Mouse (Mus musculus) right cerebral cortex, adult 18-20 months (tissue): ENCODE data around the gene Zfp771.

Experiments used
- DNase-seq: peaks from one replicate; pipeline ENCODE4 v3.0.0; 2022; ENCODE audit warnings: mixed read lengths

The Zfp771 gene

GRCm38 (mm10) chr7:127290142-127290541 lies 46.1 kb downstream of the Zfp771 start:
- no peak for DNase-seq

DNA sequence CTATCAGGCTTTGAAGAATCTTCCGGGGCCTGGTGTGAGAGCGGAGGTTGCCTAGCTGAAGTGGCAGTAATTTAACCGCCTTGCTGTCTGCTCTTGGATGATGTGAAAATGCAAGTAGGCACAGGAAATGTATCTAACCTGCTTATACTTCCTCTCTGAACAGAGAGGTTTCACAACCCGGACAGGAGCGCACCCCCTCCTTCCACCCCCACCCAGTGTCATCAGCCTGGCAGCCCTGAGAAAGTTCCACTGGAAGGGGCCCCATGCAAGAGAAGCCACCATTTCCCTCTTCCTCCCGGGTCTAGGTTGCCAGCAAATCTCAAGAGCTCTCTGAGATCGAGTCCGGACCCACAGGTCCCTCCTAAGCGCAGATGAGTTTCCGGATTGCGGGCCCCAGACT lies 52.0 kb downstream of the Zfp771 start, which contains the start of gene Itgal:
Gene Itgal, plus strand, starts transcription at position 163 of the 400 bp plus-strand sequence.
- DNase-seq, result no peak

DNA sequence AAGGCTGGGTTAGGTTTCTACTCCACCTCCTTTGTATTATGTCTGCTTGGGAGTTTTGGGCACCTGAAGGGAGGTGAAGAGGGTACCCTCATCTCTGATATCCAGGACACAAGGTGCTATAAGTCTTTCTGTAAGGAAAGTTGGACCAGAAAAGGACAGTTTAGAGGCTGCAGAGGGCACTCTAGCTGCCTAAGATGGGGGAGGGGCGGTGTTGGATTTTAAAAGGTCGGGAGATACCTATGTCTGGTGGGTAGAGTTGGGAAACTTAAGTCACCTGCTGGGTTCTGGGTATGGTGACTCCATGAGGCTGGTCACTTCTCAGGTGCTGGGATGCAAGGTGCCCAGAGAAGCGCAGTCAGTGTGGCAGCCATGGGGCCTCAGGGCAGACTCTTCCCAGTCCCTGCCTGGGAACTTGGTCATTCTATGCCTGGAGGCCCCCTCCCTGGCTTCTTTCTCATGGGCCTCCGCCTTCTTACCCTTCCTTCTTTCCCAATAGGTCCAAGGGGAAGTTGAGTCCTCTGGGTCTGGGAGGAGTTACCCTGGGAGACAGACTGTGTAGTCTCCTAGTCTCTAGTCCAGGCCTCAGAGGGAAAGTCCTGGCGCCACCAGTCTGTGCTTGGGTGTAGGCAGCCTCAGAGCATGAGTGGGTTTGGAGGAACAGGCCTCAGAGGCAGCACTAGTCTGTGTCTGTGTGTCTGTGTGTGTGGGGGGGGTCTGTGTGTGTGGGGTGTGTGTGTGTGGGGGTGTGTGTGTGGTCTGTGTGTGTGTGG lies 52.9 kb downstream of the Zfp771 start:
- no peak for DNase-seq

DNA sequence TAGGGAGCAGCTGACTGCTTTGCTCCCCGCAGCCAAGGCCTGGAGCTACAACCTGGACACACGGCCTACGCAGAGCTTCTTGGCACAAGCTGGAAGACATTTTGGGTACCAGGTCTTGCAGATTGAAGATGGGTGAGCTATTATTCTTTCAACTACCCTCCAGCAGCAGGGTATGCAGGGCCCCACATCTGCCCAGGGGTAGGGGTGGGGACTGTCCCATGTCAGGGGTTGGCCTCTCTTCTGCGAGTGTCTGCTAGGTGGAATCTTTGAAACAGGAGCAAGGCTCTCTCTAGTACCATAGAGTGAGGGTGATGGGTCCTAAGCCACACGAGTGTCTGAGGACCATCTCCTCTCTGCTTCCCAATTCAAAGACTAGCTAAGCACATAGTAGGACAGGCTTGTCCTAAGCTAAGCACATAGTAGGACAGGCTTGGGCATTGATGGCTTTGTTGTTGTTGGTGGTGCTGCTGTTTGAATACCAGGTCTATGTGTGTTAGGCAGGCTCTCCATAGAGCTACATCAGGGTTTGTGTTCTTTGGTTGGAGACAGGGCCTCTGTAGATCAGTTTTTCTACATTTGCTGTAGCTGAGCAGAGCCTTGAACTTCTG lies 53.6 kb downstream of the Zfp771 start:
- DNase-seq, result no peak
